Mouse (Mus musculus) naive thymus-derived CD4-positive, alpha-beta T cell, adult 5 months (primary cell): ENCODE measurements around the gene Olfr780. TPM values are rescaled to one million over a fixed set of nuclear protein-coding genes. Genes with fewer than 3 reads are reported as not detected.

Source experiments
- polyA plus RNA-seq: library from polyadenylated mRNA; unstranded; fragments of 100-300 nt; shearing (Covaris generic); gene quantifications from one replicate; pipeline ENCODE4 v1.2.1, GENCODE M21; 2017

The Olfr780 gene
- not detected for polyA plus RNA-seq

DNA sequence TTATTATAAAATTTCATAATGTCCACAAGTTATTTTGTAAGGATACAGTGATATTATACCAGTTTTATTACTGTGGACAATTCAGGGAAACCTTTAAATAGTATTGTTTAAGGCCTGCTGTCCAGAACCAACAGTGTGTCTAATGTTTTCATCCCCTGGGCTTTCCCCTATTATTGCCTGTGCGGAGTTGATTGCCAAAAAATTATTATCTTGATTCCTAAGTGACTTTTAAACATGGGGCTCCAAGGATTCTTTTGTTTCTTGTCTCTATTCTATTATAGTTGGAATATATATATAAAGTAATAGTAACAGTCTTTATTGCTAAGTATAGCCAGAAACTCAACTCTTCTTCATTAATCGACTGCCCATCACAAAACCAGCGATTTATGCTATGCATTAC is at the start of gene Olfr780:
Gene Olfr780, plus strand, starts transcription at position 301 of the 400 bp plus-strand sequence.

DNA sequence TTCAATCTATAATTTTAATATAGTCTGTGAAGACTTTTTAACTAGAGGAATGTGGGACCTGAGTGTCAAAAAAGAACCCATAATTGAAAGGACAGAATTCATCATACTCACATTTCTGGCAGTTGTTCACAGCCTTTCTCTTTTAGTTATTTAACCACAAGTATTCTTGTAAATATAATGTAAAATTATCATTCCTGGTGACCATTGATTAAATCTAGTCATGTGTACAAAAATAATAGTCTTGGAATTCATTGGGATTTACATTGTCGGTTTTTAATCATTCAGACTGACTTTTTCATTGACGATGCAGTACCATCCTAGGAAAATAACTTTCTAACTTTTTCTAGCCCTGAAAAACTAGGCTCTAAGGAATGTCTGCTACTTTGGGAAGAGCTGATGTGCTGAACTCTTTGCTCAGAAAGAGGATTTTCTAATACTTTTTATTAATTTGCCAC is 46.8 kb upstream of the Olfr780 start, which contains the start of gene Olfr777:
Gene Olfr777, minus strand, starts transcription at position 405 of the 455 bp plus-strand sequence.

DNA sequence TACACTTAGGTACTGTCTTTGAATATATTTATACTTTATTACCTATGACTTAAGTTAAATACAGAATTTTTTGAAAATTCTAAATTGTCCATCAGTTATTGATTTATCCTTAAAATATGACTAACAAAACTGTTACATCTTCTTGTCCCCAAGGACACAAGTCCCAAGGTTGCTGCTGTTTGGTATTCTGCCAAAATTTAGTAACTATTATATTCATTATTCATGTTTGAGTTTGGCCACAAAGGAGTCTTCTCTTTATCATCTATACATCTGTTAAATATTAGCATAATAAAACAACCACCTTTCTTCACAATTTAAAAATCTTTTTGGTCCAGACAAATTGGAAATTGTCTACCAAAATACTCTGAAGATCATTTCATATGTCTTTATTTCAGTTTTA is 10.6 kb downstream of the Olfr780 start, which contains the start of gene Olfr781:
Gene Olfr781, plus strand, starts transcription at position 301 of the 400 bp plus-strand sequence.

DNA sequence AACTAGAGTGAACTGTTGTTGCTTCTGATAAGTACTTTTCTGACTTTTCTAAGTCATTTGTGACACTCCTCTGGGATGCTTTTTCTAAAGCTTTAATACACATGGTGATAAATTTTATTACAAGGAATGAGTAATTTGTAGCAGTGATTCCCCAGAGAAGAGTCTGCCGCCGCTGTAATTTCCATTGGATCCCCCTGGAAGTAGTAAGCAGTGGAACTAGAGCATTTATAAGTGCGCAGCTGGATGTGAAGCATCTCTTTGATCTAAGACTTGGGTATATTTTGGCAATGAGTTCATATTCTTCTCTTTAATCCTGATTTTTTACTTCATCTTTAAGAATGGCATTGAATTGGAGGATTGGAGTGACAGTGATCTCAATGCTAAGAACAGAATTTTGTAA is 30.6 kb downstream of the Olfr780 start, which contains the start of gene Olfr782:
Gene Olfr782, plus strand, starts transcription at position 301 of the 400 bp plus-strand sequence.

Other genes with a start within 250 kb of the Olfr780 start
- not detected for gene Olfr766-ps1, start 249.1 kb upstream of the Olfr780 start, polyA plus RNA-seq
- not detected for gene Olfr767, start 235.2 kb upstream of the Olfr780 start, polyA plus RNA-seq
- not detected for gene Olfr768, start 218.7 kb upstream of the Olfr780 start, polyA plus RNA-seq
- gene Olfr769, start 200.3 kb upstream of the Olfr780 start, polyA plus RNA-seq: not detected
- gene Olfr770, start 179.1 kb upstream of the Olfr780 start, polyA plus RNA-seq: not detected
- not detected for gene Olfr771, start 153.4 kb upstream of the Olfr780 start, polyA plus RNA-seq
- gene Olfr772, start 140.2 kb upstream of the Olfr780 start, polyA plus RNA-seq: not detected
- gene Olfr773, start 130.7 kb upstream of the Olfr780 start, polyA plus RNA-seq: not detected
- not detected for gene Olfr774, start 81.9 kb upstream of the Olfr780 start, polyA plus RNA-seq
- gene Olfr775, start 69.7 kb upstream of the Olfr780 start, polyA plus RNA-seq: not detected
- gene Olfr776, start 59.0 kb upstream of the Olfr780 start, polyA plus RNA-seq: not detected
- gene Olfr777, start 46.6 kb upstream of the Olfr780 start, polyA plus RNA-seq: not detected
- gene Olfr781, start 10.7 kb downstream of the Olfr780 start, polyA plus RNA-seq: not detected
- not detected for gene Olfr782, start 30.7 kb downstream of the Olfr780 start, polyA plus RNA-seq
- gene Olfr784, start 66.0 kb downstream of the Olfr780 start, polyA plus RNA-seq: not detected
- gene Olfr785, start 87.3 kb downstream of the Olfr780 start, polyA plus RNA-seq: not detected
- gene Olfr786, start 109.2 kb downstream of the Olfr780 start, polyA plus RNA-seq: not detected
- 0.34 TPM for gene Olfr787, start 143.7 kb downstream of the Olfr780 start, polyA plus RNA-seq
- gene Olfr788, start 152.9 kb downstream of the Olfr780 start, polyA plus RNA-seq: not detected
- gene Olfr789, start 166.6 kb downstream of the Olfr780 start, polyA plus RNA-seq: not detected
- not detected for gene Olfr790, start 180.4 kb downstream of the Olfr780 start, polyA plus RNA-seq
- not detected for gene Olfr791, start 203.7 kb downstream of the Olfr780 start, polyA plus RNA-seq
- gene Olfr792, start 221.0 kb downstream of the Olfr780 start, polyA plus RNA-seq: not detected
- gene Olfr794, start 249.5 kb downstream of the Olfr780 start, polyA plus RNA-seq: not detected